Mouse (Mus musculus) midbrain, embryonic 15.5 days (tissue): ENCODE measurements around the gene Ghdc. TPM values are rescaled to one million over a fixed set of nuclear protein-coding genes. Genes with fewer than 3 reads are reported as not detected.
"Not testable (repeated sequence)": the region's sequence is repeated elsewhere in the genome, so short reads cannot be mapped to it uniquely, and the experiment has no call there.

Experiments used
- ATAC-seq: fragments of 200-750 bp; cut with Nextera tagmentation; replicated peaks from 2 replicates; pipeline ENCODE4 v1.8.0; 2017; ENCODE audit warnings: moderate TSS enrichment
- H3K27ac ChIP-seq: fragments of 300-500 bp; sonication (generic); 2 replicates; pipeline ENCODE4 v1.5.1; 2015; ENCODE audit warnings: mild to moderate bottlenecking, inconsistent platforms
- H3K27me3 ChIP-seq: fragments of 300-500 bp; sonication (generic); replicated peaks from 2 replicates; pipeline ENCODE4 v1.6.1; 2015; ENCODE audit warnings: inconsistent platforms
- H3K36me3 ChIP-seq: fragments of 300-500 bp; sonication (generic); replicated peaks from 2 replicates; pipeline ENCODE4 v1.6.1; 2015; ENCODE audit warnings: inconsistent platforms
- H3K4me1 ChIP-seq: fragments of 300-500 bp; sonication (generic); 2 replicates; pipeline ENCODE4 v1.6.1; 2015; ENCODE audit warnings: inconsistent platforms
- H3K4me2 ChIP-seq: fragments of 300-500 bp; sonication (generic); 2 replicates; pipeline ENCODE4 v1.6.1; 2015; ENCODE audit warnings: inconsistent platforms, mild to moderate bottlenecking, moderate library complexity
- H3K4me3 ChIP-seq: fragments of 300-500 bp; sonication (generic); 2 replicates; pipeline ENCODE4 v1.5.1; 2015; ENCODE audit warnings: mild to moderate bottlenecking, inconsistent platforms
- H3K9ac ChIP-seq: fragments of 300-500 bp; sonication (generic); 2 replicates; pipeline ENCODE4 v1.6.1; 2015; ENCODE audit warnings: mild to moderate bottlenecking, inconsistent platforms
- H3K9me3 ChIP-seq: fragments of 300-500 bp; sonication (generic); 2 replicates; pipeline ENCODE4 v1.6.1; 2016; ENCODE audit warnings: inconsistent platforms
- WGBS: fragments of 180-500 bp; shearing (Covaris S2); methylation state at CpG from one replicate; pipeline ENCODE4 v1.1.7; 2015; ENCODE audit warnings: mixed read lengths; 5-methylcytosine and 5-hydroxymethylcytosine counted together
- polyA plus RNA-seq: library from polyadenylated mRNA; unstranded; fragments of >200 nt; fragmentation: Nextera tagmentation; extraction: Ambion mirVana; gene quantifications from 2 replicates; pipeline ENCODE4 v1.2.1, GENCODE M21; 2015

Ghdc gene
- polyA plus RNA-seq, 1 experiment from 2014 or later, result 5.7 TPM

- WGBS, result 83% methylated on average over 7 of the region's 7 CpGs
- no peak overlapping the region for H3K9ac ChIP-seq
- no peak overlapping the region for H3K27ac ChIP-seq
- no peaks in the 10 kb centered on the region for H3K4me1 ChIP-seq
- H3K4me3 ChIP-seq, result no peak overlapping the region
- ATAC-seq, result no peak
- H3K4me2 ChIP-seq, result no peak overlapping the region
- no peaks in the 10 kb centered on the region for H3K9me3 ChIP-seq
- peaks cover 21% of the 10 kb centered on the region; the same call in 1 of the 2 replicates for H3K36me3 ChIP-seq
- no peaks in the 10 kb centered on the region for H3K27me3 ChIP-seq
Measured at GRCm38 (mm10) chr11:100805535-100805934, 34.8 kb upstream of the Ghdc start.

- no peak overlapping the region for H3K4me3 ChIP-seq
- no peaks in the 10 kb centered on the region for H3K27me3 ChIP-seq
- H3K4me1 ChIP-seq, result no peaks in the 10 kb centered on the region
- no peak overlapping the region for H3K4me2 ChIP-seq
- H3K36me3 ChIP-seq, result peaks cover 21% of the 10 kb centered on the region; the same call in 1 of the 2 replicates
- no peak overlapping the region for H3K9ac ChIP-seq
- H3K27ac ChIP-seq, result no peak overlapping the region
- no peaks in the 10 kb centered on the region for H3K9me3 ChIP-seq
- no peak for ATAC-seq
- 94% methylated on average over 10 of the region's 10 CpGs for WGBS
Measured at GRCm38 (mm10) chr11:100804409-100804808, 33.7 kb upstream of the Ghdc start.

GRCm38 (mm10) chr11:100799426-100799825 is 28.7 kb upstream of the Ghdc start:
- H3K27ac ChIP-seq, result no peak overlapping the region
- no peaks in the 10 kb centered on the region for H3K4me1 ChIP-seq
- ATAC-seq, result no peak
- H3K27me3 ChIP-seq, result no peaks in the 10 kb centered on the region
- no peak overlapping the region for H3K4me2 ChIP-seq
- peaks cover 23% of the 10 kb centered on the region; the same call in 1 of the 2 replicates for H3K36me3 ChIP-seq
- no peak overlapping the region for H3K9ac ChIP-seq
- H3K9me3 ChIP-seq, result no peaks in the 10 kb centered on the region
- 55% methylated on average over 5 of the region's 5 CpGs for WGBS
- no peak overlapping the region for H3K4me3 ChIP-seq

GRCm38 (mm10) chr11:100796585-100796984 is 25.8 kb upstream of the Ghdc start:
- H3K9ac ChIP-seq, result no peak overlapping the region
- WGBS, result 70% methylated on average over 8 of the region's 8 CpGs
- H3K27ac ChIP-seq, result no peak overlapping the region
- ATAC-seq, result no peak
- no peaks in the 10 kb centered on the region for H3K4me1 ChIP-seq
- H3K9me3 ChIP-seq, result no peaks in the 10 kb centered on the region
- no peaks in the 10 kb centered on the region for H3K27me3 ChIP-seq
- no peak overlapping the region for H3K4me3 ChIP-seq
- H3K4me2 ChIP-seq, result no peak overlapping the region
- H3K36me3 ChIP-seq, result peaks cover 16% of the 10 kb centered on the region; the same call in 1 of the 2 replicates

GRCm38 (mm10) chr11:100795386-100795785 is 24.6 kb upstream of the Ghdc start:
- Histone ChIP-seq H3K9me3 (no peaks in the 10 kb centered on the region), H3K27me3 (no peaks in the 10 kb centered on the region), H3K4me3 (no peak overlapping the region), H3K4me1 (no peaks in the 10 kb centered on the region), H3K27ac (no peak overlapping the region), H3K9ac (no peak overlapping the region), H3K4me2 (no peak overlapping the region), H3K36me3 (peaks cover 11% of the 10 kb centered on the region; the same call in 1 of the 2 replicates)
- WGBS, result 97% methylated on average over 2 of the region's 2 CpGs
- ATAC-seq, result no peak

- H3K27ac ChIP-seq, result no peak overlapping the region
- H3K4me2 ChIP-seq, result no peak overlapping the region
- no peaks in the 10 kb centered on the region for H3K9me3 ChIP-seq
- 85% methylated on average over 2 of the region's 2 CpGs for WGBS
- peaks cover 18% of the 10 kb centered on the region for H3K36me3 ChIP-seq
- no peaks in the 10 kb centered on the region for H3K27me3 ChIP-seq
- no peak overlapping the region for H3K9ac ChIP-seq
- no peaks in the 10 kb centered on the region for H3K4me1 ChIP-seq
- no peak for ATAC-seq
- H3K4me3 ChIP-seq, result no peak overlapping the region
Measured at GRCm38 (mm10) chr11:100791457-100792049, 20.8 kb upstream of the Ghdc start.

GRCm38 (mm10) chr11:100790644-100791043 is 19.9 kb upstream of the Ghdc start:
- 91% methylated on average over 9 of the region's 9 CpGs for WGBS
- not testable (repeated sequence) for H3K4me2 ChIP-seq, ATAC-seq, H3K9ac ChIP-seq, H3K4me1 ChIP-seq, H3K27me3 ChIP-seq, H3K9me3 ChIP-seq, H3K27ac ChIP-seq, H3K4me3 ChIP-seq
- H3K36me3 ChIP-seq, result peaks cover 15% of the 10 kb centered on the region

GRCm38 (mm10) chr11:100789702-100790101 is 18.9 kb upstream of the Ghdc start:
- peaks cover 15% of the 10 kb centered on the region for H3K36me3 ChIP-seq
- H3K27ac ChIP-seq, result no peak overlapping the region
- H3K4me1 ChIP-seq, result no peaks in the 10 kb centered on the region
- 65% methylated on average over 3 of the region's 3 CpGs for WGBS
- ATAC-seq, result no peak
- H3K27me3 ChIP-seq, result no peaks in the 10 kb centered on the region
- no peak overlapping the region for H3K4me2 ChIP-seq
- H3K9me3 ChIP-seq, result no peaks in the 10 kb centered on the region
- no peak overlapping the region for H3K4me3 ChIP-seq
- H3K9ac ChIP-seq, result no peak overlapping the region

GRCm38 (mm10) chr11:100785774-100786173 is 15.0 kb upstream of the Ghdc start:
- H3K4me3 ChIP-seq, result no peak overlapping the region
- ATAC-seq, result no peak
- H3K9ac ChIP-seq, result no peak overlapping the region
- no peak overlapping the region for H3K4me2 ChIP-seq
- H3K4me1 ChIP-seq, result no peaks in the 10 kb centered on the region
- 93% methylated on average over 2 of the region's 2 CpGs for WGBS
- H3K27ac ChIP-seq, result no peak overlapping the region
- no peaks in the 10 kb centered on the region for H3K9me3 ChIP-seq
- H3K36me3 ChIP-seq, result peaks cover 23% of the 10 kb centered on the region
- H3K27me3 ChIP-seq, result no peaks in the 10 kb centered on the region

- Histone ChIP-seq H3K27me3 (no peaks in the 10 kb centered on the region), H3K9me3 (no peaks in the 10 kb centered on the region), H3K4me3 (no peak overlapping the region), H3K4me1 (no peaks in the 10 kb centered on the region), H3K36me3 (peaks cover 20% of the 10 kb centered on the region), H3K4me2 (no peak overlapping the region), H3K9ac (no peak overlapping the region), H3K27ac (no peak overlapping the region)
- WGBS, result 80% methylated on average over 8 of the region's 8 CpGs
- ATAC-seq, result no peak
Measured at GRCm38 (mm10) chr11:100784286-100784685, 13.5 kb upstream of the Ghdc start.

GRCm38 (mm10) chr11:100782568-100782967 is 11.8 kb upstream of the Ghdc start:
- Histone ChIP-seq H3K4me3 (no peak overlapping the region), H3K4me1 (no peaks in the 10 kb centered on the region), H3K9me3 (no peaks in the 10 kb centered on the region), H3K27me3 (no peaks in the 10 kb centered on the region), H3K27ac (no peak overlapping the region), H3K36me3 (peaks cover 17% of the 10 kb centered on the region), H3K9ac (no peak overlapping the region), H3K4me2 (no peak overlapping the region)
- ATAC-seq, result no peak
- 88% methylated on average over 13 of the region's 13 CpGs for WGBS

- no peak for ATAC-seq
Measured at GRCm38 (mm10) chr11:100781763-100782475, 11.2 kb upstream of the Ghdc start.

GRCm38 (mm10) chr11:100780247-100780646 is 9.5 kb upstream of the Ghdc start:
- WGBS, result 84% methylated on average over 8 of the region's 8 CpGs
- Histone ChIP-seq H3K27me3 (no peaks in the 10 kb centered on the region), H3K36me3 (peaks cover 17% of the 10 kb centered on the region; the same call in 1 of the 2 replicates)

More at GRCm38 (mm10) chr11:100781763-100782475, 11.2 kb upstream of the Ghdc start:
- no peak overlapping the region for H3K4me3 ChIP-seq
- WGBS, result 89% methylated on average over 15 of the region's 15 CpGs
- H3K4me1 ChIP-seq, result no peaks in the 10 kb centered on the region
- H3K9me3 ChIP-seq, result no peaks in the 10 kb centered on the region
- H3K36me3 ChIP-seq, result peaks cover 17% of the 10 kb centered on the region
- H3K27ac ChIP-seq, result no peak overlapping the region
- H3K4me2 ChIP-seq, result no peak overlapping the region
- no peaks in the 10 kb centered on the region for H3K27me3 ChIP-seq
- H3K9ac ChIP-seq, result no peak overlapping the region

More at GRCm38 (mm10) chr11:100780247-100780646, 9.5 kb upstream of the Ghdc start:
- Histone ChIP-seq H3K9ac (no peak overlapping the region), H3K4me3 (no peak overlapping the region), H3K4me2 (no peak overlapping the region), H3K4me1 (no peaks in the 10 kb centered on the region), H3K9me3 (no peaks in the 10 kb centered on the region), H3K27ac (no peak overlapping the region)
- ATAC-seq, result no peak
